Mouse (Mus musculus) spleen, adult 2 months (tissue): Measurements from ENCODE around the gene Pitpnm2. TPM values are rescaled to one million over a fixed set of nuclear protein-coding genes. Genes with fewer than 3 reads are reported as not detected.
"Not testable (repeated sequence)": the region's sequence is repeated elsewhere in the genome, so short reads cannot be mapped to it uniquely, and the experiment has no call there.

Experiments
- DNase-seq, 2 experiments: peaks; one replicate each; pipeline versions ENCODE4 v3.0.0 to v3.0.0-alpha.2; 2012 to 2021; ENCODE audit warnings: low spot score in 2 of 2, low read depth in 1 of 2
- H3K27ac ChIP-seq: fragments of 200-500 bp; 2 replicates; pipeline ENCODE4 v1.5.1; 2012; ENCODE audit warnings: low read length, inconsistent platforms; ENCODE audit not compliant: insufficient read depth
- H3K27me3 ChIP-seq: fragments of 200-500 bp; 2 replicates; pipeline ENCODE4 v1.6.1; 2012; ENCODE audit warnings: mild to moderate bottlenecking, moderate library complexity, low read length, inconsistent platforms; ENCODE audit not compliant: control insufficient read depth, insufficient read depth
- H3K36me3 ChIP-seq: fragments of 200-500 bp; 2 replicates; pipeline ENCODE4 v1.6.1; 2012; ENCODE audit warnings: mild to moderate bottlenecking, low read length, inconsistent platforms; ENCODE audit not compliant: control insufficient read depth, insufficient read depth
- H3K4me1 ChIP-seq: fragments of 200-500 bp; 2 replicates; pipeline ENCODE4 v1.6.1; 2011; ENCODE audit warnings: inconsistent platforms; ENCODE audit not compliant: control insufficient read depth, insufficient read depth, insufficient read length
- H3K4me3 ChIP-seq: fragments of 200-500 bp; 2 replicates; pipeline ENCODE4 v1.5.1; 2011; ENCODE audit warnings: mild to moderate bottlenecking, inconsistent platforms; ENCODE audit not compliant: insufficient read depth, insufficient read length; ENCODE audit errors: extremely low read depth
- CTCF ChIP-seq: fragments of 200-500 bp; IDR thresholded peaks from 2 replicates; pipeline ENCODE4 v1.5.1; 2011; ENCODE audit warnings: mild to moderate bottlenecking, inconsistent platforms; ENCODE audit not compliant: insufficient read depth, insufficient read length, insufficient replicate concordance; ENCODE audit errors: extremely low read depth
- POLR2A ChIP-seq: fragments of 200-500 bp; IDR thresholded peaks from 2 replicates; pipeline ENCODE4 v1.6.1; 2011; ENCODE audit warnings: low read depth, low read length, inconsistent platforms
- WGBS: fragments of 180-500 bp; shearing (Covaris S2); methylation state at CpG from one replicate; pipeline ENCODE4 v1.1.7; 2018; 5-methylcytosine and 5-hydroxymethylcytosine counted together
- polyA plus RNA-seq: library from polyadenylated mRNA; depleted of rRNA; stranded (reverse); fragments of >200 nt; gene quantifications from 2 replicates; pipeline ENCODE4 v1.2.3, GENCODE M21; 2012; rRNA removed

The Pitpnm2 gene
- 65.8 and 97.5 TPM in 2 replicates for polyA plus RNA-seq

- H3K4me3 ChIP-seq = peak within 1 kb of the TSS; percentile 74
- 0 out of 2 replicates have a peak, but pooled peaks cover 3% of the 10 kb centered on the region for H3K36me3 ChIP-seq
- H3K27ac ChIP-seq = peak within 1 kb of the TSS; percentile 25; the same call in 1 of the 2 replicates
- TF ChIP-seq POLR2A = no peak
- peak in 1 of 2 experiments; percentile 52 for DNase-seq
- H3K27me3 ChIP-seq = no peaks in the 10 kb centered on the region
- WGBS = 3% methylated on average over 88 of the region's 90 CpGs
- peaks cover 4% of the 10 kb centered on the region; the same call in 1 of the 2 replicates for H3K4me1 ChIP-seq
These were observed at the start of gene Pitpnm2 for GRCm38 (mm10) chr5:124249614-124250591. Gene Pitpnm2, minus strand, starts transcription at chr5:124249760.

- H3K4me1 ChIP-seq, H3K27ac ChIP-seq, H3K27me3 ChIP-seq, H3K4me3 ChIP-seq, DNase-seq: not testable (repeated sequence)
- 55% methylated on average over 4 of the region's 4 CpGs for WGBS
- H3K36me3 ChIP-seq = peaks cover 23% of the 10 kb centered on the region
- TF ChIP-seq CTCF = peak; percentile 31; the same call in 1 of the 2 replicates
These were observed 49.7 kb upstream of the Pitpnm2 start for GRCm38 (mm10) chr5:124299307-124299706.

- no peak overlapping the region for H3K4me3 ChIP-seq
- no peak for DNase-seq
- 91% methylated on average over 4 of the region's 4 CpGs for WGBS
- H3K27me3 ChIP-seq = no peaks in the 10 kb centered on the region
- H3K36me3 ChIP-seq = peaks cover 26% of the 10 kb centered on the region
- H3K4me1 ChIP-seq = no peaks in the 10 kb centered on the region
- no peak overlapping the region for H3K27ac ChIP-seq
- TF ChIP-seq CTCF (no peak), POLR2A (no peak)
These were observed 46.9 kb upstream of the Pitpnm2 start for GRCm38 (mm10) chr5:124296475-124296874.

- Histone ChIP-seq H3K27ac (no peak overlapping the region), H3K27me3 (no peaks in the 10 kb centered on the region), H3K4me1 (no peaks in the 10 kb centered on the region), H3K4me3 (no peak overlapping the region), H3K36me3 (peaks cover 30% of the 10 kb centered on the region)
- no peak for DNase-seq
- TF ChIP-seq POLR2A (no peak), CTCF (no peak)
- WGBS = 96% methylated on average over 5 of the region's 5 CpGs
These were observed 44.4 kb upstream of the Pitpnm2 start for GRCm38 (mm10) chr5:124293967-124294366.

- H3K36me3 ChIP-seq = peaks cover 25% of the 10 kb centered on the region
- 88% methylated on average over 4 of the region's 4 CpGs for WGBS
- no peak for DNase-seq
These were observed 40.7 kb upstream of the Pitpnm2 start for GRCm38 (mm10) chr5:124290216-124290615.

GRCm38 (mm10) chr5:124287616-124288247 is 38.2 kb upstream of the Pitpnm2 start:
- no peaks in the 10 kb centered on the region for H3K4me1 ChIP-seq
- 95% methylated on average over 6 of the region's 6 CpGs for WGBS
- H3K27me3 ChIP-seq = no peaks in the 10 kb centered on the region
- H3K36me3 ChIP-seq = peaks cover 28% of the 10 kb centered on the region
- TF ChIP-seq CTCF (no peak), POLR2A (no peak)
- DNase-seq = no peak
- H3K27ac ChIP-seq = no peak overlapping the region
- no peak overlapping the region for H3K4me3 ChIP-seq

More at GRCm38 (mm10) chr5:124290216-124290615, 40.7 kb upstream of the Pitpnm2 start:
- no peaks in the 10 kb centered on the region for H3K4me1 ChIP-seq
- no peaks in the 10 kb centered on the region for H3K27me3 ChIP-seq
- TF ChIP-seq POLR2A (no peak), CTCF (no peak)
- H3K27ac ChIP-seq = no peak overlapping the region
- no peak overlapping the region for H3K4me3 ChIP-seq

GRCm38 (mm10) chr5:124284330-124284729 is 34.8 kb upstream of the Pitpnm2 start:
- Histone ChIP-seq H3K27ac (no peak overlapping the region), H3K27me3 (no peaks in the 10 kb centered on the region), H3K4me3 (no peak overlapping the region), H3K36me3 (peaks cover 23% of the 10 kb centered on the region), H3K4me1 (no peaks in the 10 kb centered on the region)
- WGBS = 89% methylated on average over 3 of the region's 3 CpGs
- TF ChIP-seq CTCF = peak; percentile 14; the same call in 1 of the 2 replicates
- TF ChIP-seq POLR2A = no peak
- no peak for DNase-seq
